Mouse (Mus musculus) kidney, postnatal 25 days (tissue): ENCODE results near the gene 7530416G11Rik.

Experiments used
- DNase-seq, 2 experiments: peaks; one replicate each; pipeline ENCODE4 v3.0.0; 2021; ENCODE audit warnings: mixed read lengths in 2 of 2

The 7530416G11Rik gene

DNA sequence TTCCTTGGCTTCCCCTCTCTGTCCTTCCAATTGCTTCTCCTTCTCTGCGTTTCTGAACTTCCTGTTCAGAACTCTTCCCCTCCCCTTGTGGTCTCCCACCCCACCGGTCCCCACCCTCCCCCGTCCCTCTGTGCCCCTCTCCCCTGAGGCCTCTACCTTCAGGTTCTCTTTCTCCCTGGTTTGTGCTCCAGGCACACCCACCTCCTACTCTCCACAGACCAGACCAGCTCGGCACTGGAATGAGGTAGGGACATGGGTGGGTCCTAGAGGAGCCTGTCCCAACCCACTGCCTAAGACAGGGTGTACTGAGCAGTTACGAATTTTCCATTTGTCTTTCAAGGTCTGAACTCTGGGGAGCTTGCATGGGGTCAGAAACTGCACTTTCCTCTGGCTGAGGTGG, 23.1 kb downstream of the 7530416G11Rik start:
- no peak for DNase-seq

DNA sequence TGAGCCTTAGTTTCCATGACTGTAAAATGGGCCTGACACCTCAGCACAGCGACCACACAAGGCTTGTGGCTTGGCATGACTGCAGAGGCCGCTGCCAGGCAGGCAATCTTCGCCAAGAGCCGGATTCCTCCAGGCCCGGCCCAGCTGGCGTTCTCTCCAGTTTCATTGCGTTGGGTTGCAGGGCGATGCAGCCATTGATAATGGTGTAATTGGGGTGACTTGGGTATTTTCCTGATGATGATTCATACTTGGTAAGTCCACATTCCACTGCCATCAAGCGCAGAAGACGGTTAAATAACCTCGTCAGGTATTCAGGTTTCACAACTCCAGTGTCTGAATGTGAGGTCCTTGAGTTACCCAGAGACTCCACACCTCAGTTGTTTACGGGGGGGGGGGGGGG, 23.7 kb downstream of the 7530416G11Rik start:
- DNase-seq = no peak

DNA sequence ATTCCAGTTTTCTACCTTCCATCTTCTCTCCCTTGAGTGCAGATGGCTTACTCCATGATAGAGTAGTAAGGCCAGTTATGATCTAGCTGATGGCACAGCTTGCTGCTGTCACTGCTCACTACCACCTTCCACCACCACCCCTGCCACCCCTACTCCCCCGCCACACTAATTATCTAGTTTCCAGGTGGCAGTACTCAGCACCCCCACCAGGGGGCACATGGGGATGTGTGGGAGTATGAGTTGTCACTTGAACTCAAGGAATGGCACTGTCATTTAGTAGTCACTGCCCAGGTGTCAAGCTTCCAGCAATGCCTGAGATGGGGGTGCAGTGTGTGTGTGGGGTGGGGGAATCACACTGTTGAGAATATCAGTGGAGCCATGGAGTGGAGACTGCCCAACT, 25.4 kb downstream of the 7530416G11Rik start:
- peak; percentile 76 to 83 for DNase-seq

DNA sequence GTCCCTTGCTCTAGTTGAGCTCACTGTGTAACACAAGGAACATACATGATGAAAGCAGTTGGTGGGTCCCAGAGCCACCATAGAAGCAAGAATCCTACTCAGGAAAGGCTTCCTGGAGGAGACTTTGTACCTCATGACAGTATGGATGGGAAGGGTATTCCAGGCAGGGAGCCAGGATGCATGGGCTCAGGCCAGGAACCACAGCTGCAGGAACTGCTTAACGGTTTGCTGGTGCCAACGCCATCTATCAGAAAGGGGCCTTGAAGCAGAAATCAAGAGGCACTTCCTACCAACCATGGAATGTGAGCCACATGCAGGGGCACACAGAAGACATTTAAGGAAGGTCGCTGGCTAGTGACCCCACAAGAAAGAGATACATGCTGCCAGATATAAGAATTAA, 28.3 kb downstream of the 7530416G11Rik start:
- DNase-seq = no peak

DNA sequence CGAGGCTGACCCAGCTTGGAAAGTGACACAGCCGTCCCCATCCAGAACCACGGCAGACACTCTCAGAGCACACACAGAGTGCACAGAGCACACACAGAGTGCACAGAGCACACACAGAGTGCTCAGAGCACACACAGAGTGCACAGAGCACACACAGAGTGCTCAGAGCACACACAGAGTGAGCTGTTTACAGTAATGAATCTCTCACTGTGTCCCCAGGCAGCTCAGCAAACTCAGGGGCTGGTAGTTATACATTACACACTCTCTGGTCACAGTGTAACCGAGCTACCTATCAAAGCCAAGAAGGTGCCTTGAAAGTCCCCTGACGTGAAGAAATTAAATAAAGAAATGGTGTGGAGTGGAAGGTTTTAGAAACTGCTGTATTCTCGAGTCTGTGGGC, 33.6 kb downstream of the 7530416G11Rik start:
- DNase-seq = peak; percentile 51 to 60

DNA sequence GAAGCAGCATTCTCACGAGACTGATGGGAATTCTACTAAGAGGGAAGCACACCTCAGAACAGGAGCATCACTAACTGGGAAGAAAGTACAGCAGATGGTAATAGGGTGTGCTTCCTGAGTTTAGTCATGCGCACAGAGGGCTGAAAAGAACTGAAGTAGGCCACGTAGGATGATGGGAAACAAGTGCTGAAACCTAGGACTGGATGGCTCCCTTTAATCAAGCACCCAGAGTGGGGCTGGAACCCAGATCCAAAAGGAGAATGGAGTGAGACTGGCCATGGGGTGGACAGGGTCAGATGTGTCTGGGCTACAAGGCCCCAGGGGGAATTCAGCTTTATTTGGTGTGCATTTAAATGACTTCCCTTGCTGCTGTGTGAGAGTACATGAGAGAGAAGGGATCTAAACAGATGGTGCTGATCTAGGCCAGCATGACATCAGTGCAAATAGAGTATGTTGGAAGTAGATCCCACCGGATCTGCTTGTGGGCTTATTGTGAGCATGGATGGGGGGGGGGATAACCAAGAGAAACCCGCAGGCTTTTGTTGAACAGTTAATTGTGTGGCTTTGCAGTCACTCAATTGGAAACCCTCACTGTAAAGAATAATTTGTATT, 36.5 kb downstream of the 7530416G11Rik start:
- no peak for DNase-seq

DNA sequence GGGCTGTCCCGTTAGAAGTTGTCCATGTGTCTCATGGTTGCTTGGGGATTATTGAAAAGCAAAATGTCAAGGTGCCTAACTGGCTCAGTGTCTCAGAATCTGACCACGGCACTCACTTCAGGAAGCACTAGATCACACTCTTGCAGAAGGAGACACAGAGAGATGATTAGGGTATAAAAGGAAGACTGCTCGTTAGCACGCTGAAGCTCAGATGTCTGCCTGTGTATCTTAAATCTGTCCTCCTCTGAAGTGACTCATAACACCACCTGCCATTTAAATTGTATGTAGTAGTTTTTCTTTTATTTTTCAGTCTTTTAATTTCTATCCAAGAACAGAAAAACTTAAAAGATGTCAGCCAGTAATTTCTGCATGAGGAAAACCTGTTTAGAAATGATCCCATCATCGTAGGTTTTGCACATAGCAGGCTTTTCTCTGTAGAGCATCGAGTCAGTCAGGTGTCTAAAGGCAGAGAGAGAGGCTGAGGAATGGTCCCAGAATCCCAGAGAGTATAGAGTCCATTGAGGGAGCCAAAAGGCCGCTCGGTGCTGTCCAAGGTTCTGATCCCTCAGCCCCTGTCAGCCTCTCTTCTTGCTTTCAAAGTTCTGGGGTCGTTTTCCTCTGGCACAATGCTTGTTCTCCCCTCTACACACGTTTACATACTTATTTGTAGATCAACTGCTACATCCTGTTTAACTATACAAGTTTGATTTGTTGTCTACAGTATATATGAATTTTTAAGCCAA, 38.0 kb downstream of the 7530416G11Rik start:
- peak in 1 of 2 experiments; percentile 32 for DNase-seq

DNA sequence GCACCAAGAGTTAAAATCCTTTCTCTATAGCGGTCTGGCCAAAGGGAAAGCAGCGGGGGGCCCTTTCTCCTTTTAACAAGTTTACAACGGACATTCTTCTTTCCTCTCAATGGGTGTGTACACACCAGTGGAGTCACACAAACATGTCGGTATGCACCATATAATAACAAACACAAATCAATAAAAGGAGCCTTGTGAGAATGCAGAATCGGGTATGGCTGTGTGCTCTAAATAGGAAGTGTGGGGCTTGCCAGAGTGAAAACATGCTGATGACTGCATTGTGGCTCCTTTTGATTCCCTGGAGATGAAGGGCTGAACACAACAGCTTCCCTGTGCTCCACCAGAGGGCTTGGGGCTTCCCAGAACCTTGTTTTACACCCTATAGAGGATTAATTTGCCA, 38.8 kb downstream of the 7530416G11Rik start:
- no peak for DNase-seq

DNA sequence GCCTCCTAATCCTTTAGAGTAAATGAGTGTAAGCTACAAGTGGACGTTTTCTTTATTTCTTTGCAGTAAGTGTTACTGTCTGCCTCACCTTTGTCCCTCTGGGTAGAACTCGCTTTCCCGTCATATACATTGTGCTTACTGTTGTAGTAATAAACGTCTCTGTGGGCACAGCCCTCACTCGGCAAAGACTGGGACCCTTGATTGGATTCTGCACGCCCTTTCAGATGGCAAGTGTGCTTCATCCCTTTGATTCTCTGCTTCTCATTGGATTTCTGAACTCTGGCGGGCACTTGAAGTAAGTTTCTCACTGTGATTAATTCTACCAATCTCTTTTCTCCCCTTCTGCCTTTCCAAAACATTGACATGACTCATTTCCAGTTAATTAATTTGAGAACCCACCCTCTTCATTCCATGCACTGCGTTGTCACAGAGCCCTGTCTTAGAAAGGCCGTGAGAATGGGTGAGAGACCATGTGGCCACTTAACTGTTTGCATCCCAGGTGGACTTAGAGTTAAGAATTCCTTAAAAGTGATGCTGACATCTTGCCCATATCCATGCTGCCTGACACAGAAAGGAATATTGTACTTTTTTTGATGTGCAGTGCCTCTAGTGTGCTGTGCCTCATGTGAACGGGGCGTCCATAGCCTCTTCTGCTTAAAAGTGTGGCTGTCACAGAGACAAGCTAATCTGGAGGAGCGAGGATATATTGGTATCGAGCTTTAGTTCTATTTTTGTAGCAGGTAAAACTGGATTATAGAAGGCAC, 39.8 kb downstream of the 7530416G11Rik start:
- DNase-seq = no peak

DNA sequence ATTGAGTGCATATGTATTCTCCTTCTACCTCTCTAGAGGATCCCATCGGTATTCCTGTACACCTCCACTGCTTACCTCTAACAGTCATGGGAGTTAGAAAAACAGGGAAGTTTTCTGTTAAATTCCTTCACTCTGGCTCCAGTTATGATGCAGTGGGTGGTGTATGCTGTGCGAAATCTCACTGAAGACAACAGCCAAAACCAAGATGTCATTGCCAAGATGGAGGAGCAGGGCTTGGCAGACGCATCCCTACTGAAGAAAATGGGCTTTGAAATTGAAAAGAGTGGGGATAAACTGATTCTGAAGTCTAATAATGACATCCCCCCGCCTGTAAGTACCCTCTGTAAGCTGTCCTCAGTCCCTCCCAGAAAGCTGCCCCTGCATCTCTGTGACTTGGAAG, 40.9 kb downstream of the 7530416G11Rik start:
- no peak for DNase-seq

DNA sequence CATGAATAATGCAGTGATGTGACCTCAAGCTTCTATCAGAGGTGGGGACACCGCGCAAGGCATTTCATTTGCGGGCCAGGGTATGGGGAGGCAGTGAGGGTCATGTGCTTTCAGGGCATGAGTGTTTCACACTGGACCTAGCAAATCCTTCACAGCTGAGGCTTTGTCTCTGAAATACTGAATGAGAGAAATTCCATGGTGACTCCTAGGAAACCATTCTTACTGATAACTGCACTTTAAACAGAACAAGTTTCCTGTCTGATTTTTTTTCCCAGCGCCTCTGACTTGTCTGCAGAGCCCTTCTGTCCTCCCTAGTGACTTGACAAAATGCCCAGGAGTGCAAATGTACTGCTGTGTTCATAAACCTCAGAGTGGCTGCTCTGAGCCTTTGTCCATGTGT, 41.5 kb downstream of the 7530416G11Rik start:
- no peak for DNase-seq

DNA sequence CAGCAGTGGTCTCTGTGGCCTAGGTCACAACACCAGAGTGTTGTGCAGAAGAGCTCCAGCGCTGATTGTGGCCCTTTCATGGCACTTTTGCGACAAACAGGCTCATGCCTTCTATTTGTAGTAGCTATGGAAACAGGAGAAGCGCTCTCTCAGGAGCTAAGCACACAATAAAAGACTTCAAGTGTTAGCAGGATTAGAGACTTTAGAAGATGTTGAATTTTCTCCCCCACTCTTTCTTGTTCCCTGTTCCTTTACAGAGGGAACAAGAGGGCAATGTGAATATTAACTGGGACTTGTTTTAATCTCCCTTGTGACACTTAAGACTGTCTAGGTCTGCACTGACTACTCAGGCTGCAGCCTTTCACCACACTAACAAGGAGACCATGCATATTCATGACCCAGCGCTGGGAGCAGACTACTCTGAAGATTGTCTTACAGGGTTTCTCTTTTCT, 44.4 kb downstream of the 7530416G11Rik start:
- peak in 1 of 2 experiments; percentile 23 for DNase-seq

DNA sequence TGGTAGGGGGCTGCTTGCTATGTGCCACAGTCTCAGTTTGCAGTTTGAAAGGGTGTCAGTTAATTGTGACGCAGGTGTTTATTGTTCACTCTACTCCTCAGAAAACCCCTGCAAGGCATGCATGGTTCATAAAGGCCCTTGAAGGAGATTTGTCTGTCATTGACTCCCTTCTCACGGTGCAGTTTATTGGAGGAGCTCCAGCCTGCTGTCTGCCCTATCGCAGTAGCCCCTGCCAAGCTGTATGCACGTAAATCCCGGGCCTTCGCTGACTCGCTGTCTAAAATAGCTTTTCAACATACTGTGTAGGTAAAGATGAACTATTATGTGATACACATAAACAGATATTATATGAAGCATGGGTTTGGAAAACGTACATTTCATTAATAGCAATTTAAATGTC, 45.2 kb downstream of the 7530416G11Rik start:
- DNase-seq = no peak

DNA sequence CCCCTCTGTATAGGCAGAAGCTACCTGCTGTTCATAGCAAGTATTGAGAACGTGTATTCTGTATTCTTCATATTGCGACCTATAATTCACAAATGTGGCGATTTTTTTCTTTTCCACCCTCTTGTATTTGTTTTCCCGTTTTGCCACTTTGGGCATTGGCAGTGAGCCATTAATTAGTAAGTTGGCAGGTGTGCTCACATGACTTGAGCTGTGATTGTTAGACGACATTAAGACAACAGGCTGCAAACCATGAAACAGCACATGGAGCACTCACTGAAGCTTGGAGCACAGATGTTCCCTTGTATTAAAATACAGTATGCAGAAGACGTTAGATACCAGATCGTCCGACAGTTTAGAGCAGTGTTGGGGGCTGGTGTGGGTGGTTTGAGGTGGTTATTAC, 46.1 kb downstream of the 7530416G11Rik start:
- DNase-seq = peak in 1 of 2 experiments; percentile 31

DNA sequence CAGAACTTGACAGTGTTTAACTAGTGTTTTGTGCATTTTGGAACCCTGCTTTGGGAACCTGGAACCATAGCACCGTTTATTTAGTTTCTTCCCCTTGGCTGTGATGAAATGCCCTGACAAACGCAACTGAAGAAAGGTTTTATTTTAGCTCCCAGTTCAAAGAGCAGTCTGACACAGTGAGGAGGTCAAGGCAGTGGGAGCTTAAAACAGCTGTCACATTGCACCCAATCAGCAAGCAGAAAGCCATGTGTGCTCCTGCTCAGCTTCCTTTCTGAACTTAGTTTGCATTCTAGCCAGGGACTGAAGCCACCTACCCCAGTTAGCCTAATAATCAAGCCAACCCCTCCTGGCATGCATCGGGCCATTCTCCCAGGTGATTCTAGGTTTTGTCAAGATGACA, 56.4 kb downstream of the 7530416G11Rik start:
- no peak for DNase-seq
